Mouse (Mus musculus) liver, postnatal 0 days (tissue): ENCODE results near the gene Pdzk1ip1. TPM values are rescaled to one million over a fixed set of nuclear protein-coding genes. Genes with fewer than 3 reads are reported as not detected.

Experiments
- ATAC-seq: fragments of 200-750 bp; cut with Nextera tagmentation; 2 replicates; pipeline ENCODE4 v1.8.0; 2017; ENCODE audit warnings: mild to moderate bottlenecking, moderate library complexity
- DNase-seq: peaks from one replicate; pipeline ENCODE4 v3.0.0-alpha.2; 2016
- H3K27ac ChIP-seq: fragments of 300-500 bp; sonication (generic); 2 replicates; pipeline ENCODE4 v1.5.1; 2014; ENCODE audit warnings: antibody characterized with exemption, moderate library complexity, mild to moderate bottlenecking, low read depth
- H3K27me3 ChIP-seq: fragments of 300-500 bp; sonication (generic); 2 replicates; pipeline ENCODE4 v1.6.1; 2014; ENCODE audit warnings: low read length, control low read depth, mixed read lengths; ENCODE audit not compliant: insufficient read depth
- H3K36me3 ChIP-seq: fragments of 300-500 bp; sonication (generic); replicated peaks from 2 replicates; pipeline ENCODE4 v1.6.1; 2014; ENCODE audit warnings: mild to moderate bottlenecking, control low read depth, low read length, moderate library complexity, mixed read lengths; ENCODE audit not compliant: insufficient read depth
- H3K4me1 ChIP-seq: fragments of 300-500 bp; sonication (generic); 2 replicates; pipeline ENCODE4 v1.6.1; 2014; ENCODE audit warnings: antibody characterized with exemption, mild to moderate bottlenecking, control low read depth; ENCODE audit not compliant: insufficient read depth
- H3K4me2 ChIP-seq: fragments of 300-500 bp; sonication (generic); 2 replicates; pipeline ENCODE4 v1.6.1; 2014; ENCODE audit warnings: low read depth, mild to moderate bottlenecking, low read length, moderate library complexity, mixed read lengths
- H3K4me3 ChIP-seq: fragments of 300-500 bp; sonication (generic); 2 replicates; pipeline ENCODE4 v1.5.1; 2014; ENCODE audit warnings: low read depth, low read length
- H3K9ac ChIP-seq: fragments of 300-500 bp; sonication (generic); replicated peaks from 2 replicates; pipeline ENCODE4 v1.6.1; 2014; ENCODE audit warnings: mild to moderate bottlenecking, moderate library complexity
- H3K9me3 ChIP-seq: fragments of 300-500 bp; sonication (generic); 2 replicates; pipeline ENCODE4 v1.6.1; 2016; ENCODE audit warnings: mild to moderate bottlenecking, control low read depth, low read length, mixed read lengths
- CTCF ChIP-seq: sonication (generic); IDR thresholded peaks from 2 replicates; pipeline ENCODE4 v1.5.1; 2016; ENCODE audit warnings: antibody characterized with exemption, low read depth
- EP300 ChIP-seq: IDR thresholded peaks from 2 replicates; pipeline ENCODE4 v1.6.1; 2016; ENCODE audit warnings: antibody characterized with exemption, low read depth, mild to moderate bottlenecking
- WGBS: fragments of 180-500 bp; shearing (Covaris S2); extraction: QIAGEN DNeasy Blood & Tissue Kit; methylation state at CpG from one replicate; pipeline ENCODE4 v1.1.7; 2014; ENCODE audit not compliant: insufficient replicate concordance; 5-methylcytosine and 5-hydroxymethylcytosine counted together
- polyA plus RNA-seq: library from polyadenylated mRNA; unstranded; fragments of >200 nt; fragmentation: Nextera tagmentation; extraction: Ambion mirVana; gene quantifications from 2 replicates; pipeline ENCODE4 v1.2.1, GENCODE M21; 2015

Pdzk1ip1 gene
- polyA plus RNA-seq, 1 experiment from 2014 or later = 18.6 TPM

DNA sequence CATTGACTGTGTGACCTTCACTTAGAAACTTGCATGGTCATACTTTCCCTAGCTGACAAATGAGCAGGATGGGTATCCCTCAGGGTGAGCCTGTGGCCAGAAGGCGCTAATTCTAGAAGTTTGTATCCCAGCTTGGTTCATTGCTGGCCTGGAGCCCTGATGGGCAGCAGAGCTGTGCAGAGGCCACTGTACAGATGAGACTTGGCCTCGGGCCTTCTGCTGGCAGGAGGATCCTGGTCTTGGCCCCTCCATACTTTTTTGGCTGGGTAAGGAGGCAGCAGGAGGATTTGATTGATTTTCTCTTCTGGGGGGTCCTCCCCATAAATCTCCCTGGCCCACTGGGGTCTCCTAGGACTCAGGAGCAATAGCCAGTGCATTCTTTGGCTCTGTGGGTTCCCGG lies 5.5 kb upstream of the Pdzk1ip1 start:
- no peak overlapping the region for H3K4me2 ChIP-seq
- no peak overlapping the region for H3K4me3 ChIP-seq
- ATAC-seq (no peak), DNase-seq (no peak)
- no peaks in the 10 kb centered on the region for H3K27me3 ChIP-seq
- no peak overlapping the region for H3K9ac ChIP-seq
- H3K4me1 ChIP-seq = peaks cover 2% of the 10 kb centered on the region; the same call in 1 of the 2 replicates
- no peaks in the 10 kb centered on the region for H3K36me3 ChIP-seq
- no peak overlapping the region for H3K27ac ChIP-seq
- TF ChIP-seq EP300 (no peak), CTCF (no peak)
- H3K9me3 ChIP-seq = no peaks in the 10 kb centered on the region
- WGBS = 81% methylated on average over 3 of the region's 3 CpGs

DNA sequence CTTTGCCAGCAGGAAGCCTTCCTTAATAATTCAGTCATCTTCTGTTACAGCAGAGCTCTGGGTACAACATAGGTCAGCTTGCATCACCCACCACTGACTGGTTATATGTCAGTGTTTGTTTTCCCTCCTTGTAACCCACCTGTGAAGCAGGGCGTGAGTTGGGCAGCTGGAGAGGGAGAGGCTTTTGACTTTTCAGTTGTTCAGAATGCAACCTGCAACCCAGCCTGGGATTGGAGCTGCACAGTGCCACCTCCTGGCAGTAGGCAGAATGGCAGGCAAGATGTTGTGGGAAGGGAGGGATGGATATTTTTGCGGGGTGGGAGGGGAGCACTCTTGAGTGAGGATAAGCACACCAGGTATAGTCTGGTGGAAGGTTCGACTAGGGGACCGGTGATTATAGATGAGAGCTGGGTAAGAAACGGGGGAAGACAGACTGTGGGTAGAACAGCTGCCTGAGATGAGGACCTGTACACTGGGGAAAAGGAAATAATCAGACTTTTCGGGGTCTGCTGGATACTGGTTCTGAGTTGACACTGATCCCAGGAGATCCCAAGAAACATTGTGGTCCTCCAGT lies 2.9 kb upstream of the Pdzk1ip1 start:
- TF ChIP-seq EP300 = no peak
- peak; percentile 99 for TF ChIP-seq CTCF
- ATAC-seq = peak; percentile 19; the same call in 1 of the 2 replicates
- peak; percentile 74 for DNase-seq
- no peak overlapping the region for H3K27ac ChIP-seq
- H3K4me3 ChIP-seq = no peak overlapping the region
- H3K4me2 ChIP-seq = no peak overlapping the region
- H3K9ac ChIP-seq = no peak overlapping the region
- no peaks in the 10 kb centered on the region for H3K36me3 ChIP-seq
- WGBS = 19% methylated on average over 6 of the region's 6 CpGs
- H3K4me1 ChIP-seq = peaks cover 16% of the 10 kb centered on the region
- no peaks in the 10 kb centered on the region for H3K27me3 ChIP-seq
- H3K9me3 ChIP-seq = no peaks in the 10 kb centered on the region

DNA sequence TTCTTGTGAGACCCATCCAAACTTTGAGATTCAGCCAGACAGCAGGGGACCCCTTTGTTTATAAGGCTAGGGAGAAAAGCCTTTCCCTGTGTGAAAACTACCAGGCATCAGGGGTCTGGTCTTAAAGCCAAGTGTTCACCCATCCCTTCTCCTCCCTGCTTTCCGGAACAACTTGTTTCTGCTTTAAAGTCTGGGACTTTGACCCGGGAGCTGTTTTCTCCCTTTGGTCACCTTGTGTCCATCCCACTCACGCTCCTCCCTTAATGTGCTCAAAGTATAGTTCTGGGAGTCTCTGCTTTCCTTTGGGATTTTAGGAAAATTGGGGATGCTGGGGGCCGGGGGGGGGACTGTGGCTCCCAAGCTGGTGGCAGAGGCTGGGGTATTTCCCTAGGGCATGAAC lies 2.3 kb upstream of the Pdzk1ip1 start:
- DNase-seq (no peak), ATAC-seq (no peak)
- WGBS = 64% methylated on average over 4 of the region's 4 CpGs
- Histone ChIP-seq H3K27me3 (no peaks in the 10 kb centered on the region), H3K9ac (no peak overlapping the region), H3K4me3 (no peak overlapping the region), H3K36me3 (no peaks in the 10 kb centered on the region), H3K27ac (no peak overlapping the region), H3K4me1 (peaks cover 17% of the 10 kb centered on the region), H3K9me3 (no peaks in the 10 kb centered on the region), H3K4me2 (no peak overlapping the region)
- TF ChIP-seq EP300 = no peak

DNA sequence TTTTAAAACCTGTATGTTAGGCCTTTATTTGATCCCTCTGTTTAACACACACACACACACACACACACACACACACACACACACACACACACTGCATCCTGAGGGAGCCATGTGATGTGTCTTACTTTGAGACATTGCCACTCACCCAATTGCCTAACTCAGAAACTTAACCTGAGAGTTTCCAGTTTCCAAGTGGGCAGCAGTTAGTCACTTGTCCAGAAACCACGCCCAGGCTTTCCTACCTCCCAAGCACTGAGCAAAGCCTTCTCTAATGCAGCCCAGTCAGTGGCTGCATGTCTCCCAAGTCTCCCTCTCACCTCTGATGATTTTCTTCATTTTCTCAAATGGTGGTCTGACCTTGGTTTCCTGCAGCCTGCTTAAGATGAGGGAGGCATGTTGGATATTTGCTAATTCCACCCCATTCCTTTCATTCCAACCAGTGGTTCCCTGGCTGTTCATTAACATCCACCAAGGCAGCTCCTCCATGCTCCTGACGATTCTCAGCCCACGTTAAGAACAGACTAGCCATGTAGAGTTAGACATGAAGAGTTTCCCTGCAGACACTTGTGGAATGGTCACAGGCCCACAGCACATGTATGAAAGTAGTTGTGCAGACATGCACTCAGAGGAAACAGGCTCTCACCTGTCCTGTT lies 1.6 kb upstream of the Pdzk1ip1 start:
- Histone ChIP-seq H3K4me3 (no peak overlapping the region), H3K9ac (no peak overlapping the region), H3K4me2 (no peak overlapping the region), H3K27me3 (no peaks in the 10 kb centered on the region), H3K36me3 (no peaks in the 10 kb centered on the region), H3K9me3 (no peaks in the 10 kb centered on the region), H3K4me1 (peaks cover 17% of the 10 kb centered on the region), H3K27ac (no peak overlapping the region)
- TF ChIP-seq CTCF = no peak
- no peak for TF ChIP-seq EP300
- DNase-seq (no peak), ATAC-seq (no peak)
- 51% methylated on average over 3 of the region's 3 CpGs for WGBS

DNA sequence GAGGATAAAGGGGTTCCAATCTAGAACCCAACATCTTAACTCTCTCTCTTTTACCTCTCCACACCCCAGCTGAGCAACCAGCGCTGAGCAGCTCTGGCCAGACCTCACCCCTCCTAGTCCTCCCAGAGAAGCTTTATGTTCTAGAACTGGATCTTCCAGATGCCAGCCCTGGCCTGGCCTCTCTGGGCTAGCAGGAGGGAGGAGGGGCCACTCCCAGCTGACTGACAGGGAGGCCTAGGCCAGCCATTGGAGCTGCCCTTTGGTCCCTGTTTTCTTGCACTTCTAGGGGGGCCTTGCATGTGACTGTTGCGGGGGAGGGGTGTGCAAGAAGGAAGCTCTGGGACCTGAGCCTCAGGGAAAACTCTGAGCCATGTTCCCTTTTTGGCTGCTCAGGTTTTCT lies 2.1 kb downstream of the Pdzk1ip1 start:
- peak overlapping the region; percentile 69 for H3K4me2 ChIP-seq

DNA sequence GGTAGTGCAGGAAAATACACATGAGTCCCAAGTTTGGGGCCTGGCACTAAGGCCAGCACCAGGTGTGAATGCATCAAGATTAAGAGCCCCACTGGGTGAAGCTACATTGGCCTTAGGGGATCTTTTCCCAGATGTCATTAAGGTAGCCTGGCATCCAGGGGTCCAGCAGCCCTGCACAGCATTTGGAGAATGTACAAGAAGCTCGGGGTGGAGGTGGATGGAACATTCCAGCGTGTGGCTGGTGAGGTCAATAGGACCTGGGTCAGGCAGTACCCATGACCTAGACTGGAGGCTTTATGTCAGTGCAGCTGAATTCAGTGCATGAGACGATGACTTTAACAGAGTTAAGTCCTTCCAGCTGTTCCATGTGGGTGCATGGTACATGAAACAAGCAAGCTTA lies 3.3 kb downstream of the Pdzk1ip1 start:
- no peak overlapping the region for H3K9ac ChIP-seq
- H3K27me3 ChIP-seq = no peaks in the 10 kb centered on the region
- H3K36me3 ChIP-seq = no peaks in the 10 kb centered on the region
- no peak overlapping the region for H3K4me3 ChIP-seq
- H3K27ac ChIP-seq = no peak overlapping the region
- DNase-seq = no peak
- H3K4me2 ChIP-seq = no peak overlapping the region
- no peaks in the 10 kb centered on the region for H3K9me3 ChIP-seq
- ATAC-seq = no peak
- peaks cover 52% of the 10 kb centered on the region for H3K4me1 ChIP-seq
- TF ChIP-seq EP300 (no peak), CTCF (no peak)
- 72% methylated on average over 3 of the region's 3 CpGs for WGBS

More for the DNA sequence above, 2.1 kb downstream of the Pdzk1ip1 start:
- TF ChIP-seq EP300 (no peak), CTCF (no peak)
- ATAC-seq (no peak), DNase-seq (no peak)
- Histone ChIP-seq H3K4me1 (peaks cover 40% of the 10 kb centered on the region), H3K9me3 (no peaks in the 10 kb centered on the region), H3K27me3 (no peaks in the 10 kb centered on the region), H3K9ac (no peak overlapping the region), H3K36me3 (no peaks in the 10 kb centered on the region), H3K27ac (no peak overlapping the region), H3K4me3 (peak overlapping the region; percentile 4; the same call in 1 of the 2 replicates)
- WGBS = 76% methylated on average over 2 of the region's 2 CpGs
